Mouse (Mus musculus) megakaryocyte, embryonic 14.5 days (primary cell): ENCODE data around the gene Akap1.

Experiments
- FLI1 ChIP-seq: IDR thresholded peaks from 2 replicates; pipeline ENCODE4 v1.6.1; 2012; ENCODE audit warnings: low read length, inconsistent platforms, mixed read lengths
- GATA1 ChIP-seq: IDR thresholded peaks from 3 replicates; pipeline ENCODE4 v1.6.1; 2012; ENCODE audit warnings: mixed read lengths, low read length, inconsistent platforms, borderline replicate concordance

DNA sequence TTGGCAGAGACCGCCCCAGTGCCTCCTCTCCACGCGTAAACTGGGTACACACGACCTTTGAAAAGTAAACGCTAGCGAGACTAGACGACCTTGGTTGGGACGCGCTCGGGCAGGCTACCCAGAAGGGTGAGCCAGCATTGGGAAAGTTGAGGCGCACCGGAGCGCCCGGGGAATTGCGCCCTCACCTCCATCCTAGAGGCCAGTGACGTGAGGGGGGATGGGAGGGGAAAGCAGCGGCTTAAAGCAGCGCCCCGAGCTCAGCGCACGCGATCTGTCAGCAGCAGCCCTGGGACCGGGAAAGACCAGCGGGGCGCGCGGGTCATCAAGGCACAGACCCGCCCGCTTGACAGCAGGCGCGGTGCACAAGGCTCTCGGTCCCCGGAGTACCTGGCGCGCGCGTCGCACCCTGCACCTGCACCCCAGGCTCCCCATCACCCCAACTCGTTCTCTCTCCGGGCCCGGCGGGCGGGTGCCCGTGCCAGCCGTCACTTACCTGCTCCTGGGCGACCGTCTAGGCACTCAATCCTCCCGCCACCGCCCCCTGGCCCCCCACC, 405 bp downstream of the Akap1 start:
- TF ChIP-seq GATA1 (no peak), FLI1 (no peak)
